Mouse (Mus musculus) thymus, adult 2 months (tissue): ENCODE measurements around the gene Smbd1. TPM values are rescaled to one million over a fixed set of nuclear protein-coding genes. Genes with fewer than 3 reads are reported as not detected.

ENCODE experiments used
- DNase-seq: peaks from one replicate; pipeline ENCODE4 v3.0.0; 2021
- H3K27ac ChIP-seq: fragments of 200-500 bp; 2 replicates; pipeline ENCODE4 v1.5.1; 2012; ENCODE audit warnings: low read length, control low read depth; ENCODE audit not compliant: control insufficient read depth, insufficient read depth
- H3K27me3 ChIP-seq: fragments of 200-500 bp; 2 replicates; pipeline ENCODE4 v1.6.1; 2012; ENCODE audit warnings: mild to moderate bottlenecking, low read length, moderate library complexity, mixed read lengths; ENCODE audit not compliant: control insufficient read depth, insufficient read depth
- H3K36me3 ChIP-seq: fragments of 200-500 bp; 2 replicates; pipeline ENCODE4 v1.6.1; 2012; ENCODE audit warnings: mild to moderate bottlenecking, low read length, moderate library complexity; ENCODE audit not compliant: control insufficient read depth, insufficient read depth
- H3K4me1 ChIP-seq: fragments of 200-500 bp; replicated peaks from 2 replicates; pipeline ENCODE4 v1.6.1; 2012; ENCODE audit warnings: low read length; ENCODE audit not compliant: control insufficient read depth, insufficient read depth
- H3K4me3 ChIP-seq: fragments of 200-500 bp; 2 replicates; pipeline ENCODE4 v1.5.1; 2012; ENCODE audit warnings: mild to moderate bottlenecking, low read length, control low read depth, moderate library complexity; ENCODE audit not compliant: control insufficient read depth, insufficient read depth
- CTCF ChIP-seq: fragments of 200-500 bp; IDR thresholded peaks from 2 replicates; pipeline ENCODE4 v1.5.1; 2012; ENCODE audit warnings: mild to moderate bottlenecking, control low read depth, low read length, moderate library complexity, borderline replicate concordance; ENCODE audit not compliant: control insufficient read depth, poor library complexity, insufficient read depth; ENCODE audit errors: extremely low read depth
- POLR2A ChIP-seq: fragments of 200-500 bp; IDR thresholded peaks from 2 replicates; pipeline ENCODE4 v1.6.1; 2012; ENCODE audit warnings: mild to moderate bottlenecking, low read length, control low read depth, moderate library complexity; ENCODE audit not compliant: control insufficient read depth, poor library complexity, insufficient read depth; ENCODE audit errors: extremely low read depth
- WGBS: fragments of 180-500 bp; shearing (Covaris S2); methylation state at CpG from one replicate; pipeline ENCODE4 v1.1.7; 2018; 5-methylcytosine and 5-hydroxymethylcytosine counted together
- polyA plus RNA-seq: library from polyadenylated mRNA; depleted of rRNA; stranded (reverse); fragments of >200 nt; gene quantifications from 2 replicates; pipeline ENCODE4 v1.2.3, GENCODE M21; 2012; rRNA removed

Gene Smbd1
- polyA plus RNA-seq, 1 experiment, result 0.18 TPM

DNA sequence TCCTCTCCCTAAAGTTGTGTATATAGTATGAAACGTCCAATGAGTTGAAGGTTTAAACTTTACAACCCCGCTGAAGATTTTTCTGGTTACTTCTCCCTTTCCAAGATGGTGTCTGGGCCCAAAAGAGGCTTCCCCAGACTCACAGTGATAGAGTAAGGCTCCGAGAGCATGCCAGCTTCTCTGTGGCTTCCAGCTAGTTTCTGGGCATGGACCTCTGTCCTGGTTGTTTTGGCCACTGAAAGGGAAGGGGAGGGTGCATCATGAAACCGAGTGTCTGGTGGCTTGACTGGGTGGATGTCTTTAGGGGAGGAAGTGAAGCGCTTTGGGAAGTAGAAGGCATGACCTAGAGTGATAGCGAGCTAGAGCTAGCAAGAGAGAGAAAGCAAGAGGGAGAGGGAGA lies 45.3 kb downstream of the Smbd1 start:
- no peaks in the 10 kb centered on the region for H3K4me1 ChIP-seq
- no peak for DNase-seq
- H3K27me3 ChIP-seq, result no peaks in the 10 kb centered on the region
- no peak overlapping the region for H3K27ac ChIP-seq
- no peak overlapping the region for H3K4me3 ChIP-seq
- no peaks in the 10 kb centered on the region for H3K36me3 ChIP-seq
- TF ChIP-seq CTCF, result no peak
- TF ChIP-seq POLR2A, result no peak
- WGBS, result 70% methylated on average over 6 of the region's 6 CpGs

DNA sequence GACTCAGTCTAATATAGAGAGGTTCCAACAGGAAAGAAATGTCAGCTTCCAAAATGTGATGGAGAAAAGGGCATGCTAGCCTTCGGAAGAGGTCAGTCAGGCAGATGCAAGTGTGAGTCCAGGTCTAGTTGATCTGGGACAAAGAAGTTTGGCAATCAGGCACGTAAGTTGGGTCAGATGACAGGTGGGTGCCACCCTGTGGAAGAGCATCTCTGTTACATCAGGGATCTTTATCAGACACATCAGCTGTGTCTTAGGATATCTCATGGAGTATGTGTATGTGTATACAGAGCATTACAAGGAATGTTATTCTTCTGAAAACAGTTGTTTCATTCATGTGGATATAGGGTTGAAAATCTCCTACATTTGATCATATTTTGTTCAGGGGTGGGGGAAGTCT lies 45.7 kb downstream of the Smbd1 start:
- Histone ChIP-seq H3K27ac (no peak overlapping the region), H3K4me1 (no peaks in the 10 kb centered on the region), H3K27me3 (no peaks in the 10 kb centered on the region), H3K36me3 (no peaks in the 10 kb centered on the region), H3K4me3 (no peak overlapping the region)
- TF ChIP-seq CTCF (no peak), POLR2A (no peak)
- 95% methylated on average over 2 of the region's 2 CpGs for WGBS
- DNase-seq, result no peak

Other genes starting within 250 kb of the Smbd1 start
- gene Tfrc, start 201.6 kb downstream of the Smbd1 start, polyA plus RNA-seq, result 11.7 and 14.2 TPM in 2 replicates
- 479 and 508 TPM in 2 replicates for gene Tnk2, start 166.6 kb downstream of the Smbd1 start, polyA plus RNA-seq
- gene Muc4, start 74.6 kb downstream of the Smbd1 start, polyA plus RNA-seq, result 0.52 and 0.58 TPM in 2 replicates
- gene Muc20, start 13.0 kb downstream of the Smbd1 start, polyA plus RNA-seq, result 0.22 TPM in 1 of 2 replicates, not detected in the other
- 8.4 and 8.8 TPM in 2 replicates for gene Fyttd1, start 67.0 kb upstream of the Smbd1 start, polyA plus RNA-seq
- gene Rubcn, start 67.3 kb upstream of the Smbd1 start, polyA plus RNA-seq, result 33.9 and 36.4 TPM in 2 replicates
- 41.3 and 43.2 TPM in 2 replicates for gene Lrch3, start 103.6 kb upstream of the Smbd1 start, polyA plus RNA-seq
- 0.12 and 0.14 TPM in 2 replicates for gene Iqcg, start 245.7 kb upstream of the Smbd1 start, polyA plus RNA-seq
- 328 and 393 TPM in 2 replicates for gene Rpl35a, start 246.0 kb upstream of the Smbd1 start, polyA plus RNA-seq